Mouse (Mus musculus): ENCODE measurements around the gene Kcnj3. TPM values are rescaled to one million over a fixed set of nuclear protein-coding genes. Genes with fewer than 3 reads are reported as not detected.
"Not testable (repeated sequence)": the region's sequence is repeated elsewhere in the genome, so short reads cannot be mapped to it uniquely, and the experiment has no call there.

The Kcnj3 gene
- polyA plus RNA-seq, 1 experiment: 0.31 TPM

DNA sequence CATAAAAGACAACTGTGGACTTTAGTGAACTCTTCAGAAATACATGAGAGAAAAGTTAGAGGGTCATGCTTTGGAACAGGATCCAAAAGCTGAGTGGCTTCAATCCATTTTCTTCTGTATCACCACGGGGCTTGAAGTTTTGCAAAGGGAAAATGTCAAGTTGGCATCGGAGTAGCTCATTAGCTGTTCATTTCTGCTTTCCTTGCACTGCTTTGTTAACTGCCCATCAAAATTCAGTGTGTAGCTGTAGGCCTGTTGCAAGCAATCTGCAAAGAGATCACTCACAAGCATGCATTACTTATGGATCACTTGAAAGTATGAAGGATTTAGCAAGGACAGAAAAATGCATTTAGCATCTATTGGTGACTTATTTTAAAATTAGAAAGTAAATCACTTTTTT is 33.4 kb downstream of the Kcnj3 start:
- 74% methylated on average over 2 of the region's 2 CpGs for WGBS

DNA sequence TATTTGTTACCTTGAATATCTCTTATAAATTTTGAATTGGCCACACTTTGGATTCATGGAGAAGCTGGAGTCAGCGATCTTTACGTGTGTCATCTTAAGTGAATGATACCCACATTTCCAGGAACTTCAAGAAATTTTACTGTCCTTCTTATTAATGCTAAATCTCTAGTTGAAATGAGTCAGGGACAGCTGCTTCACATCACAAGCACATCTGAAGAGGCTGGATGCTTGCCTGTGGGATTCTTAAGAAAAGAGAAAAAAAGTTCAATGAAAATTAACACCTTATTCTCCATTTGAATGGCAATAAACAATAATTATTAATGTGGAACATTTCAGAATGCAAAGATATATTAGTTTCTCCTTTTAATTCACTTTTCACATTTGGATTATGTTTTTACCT is 34.2 kb downstream of the Kcnj3 start:
- Histone ChIP-seq H3K4me1 (ENCODE audit: control insufficient read depth, insufficient read depth, low read length) (no peaks in the 10 kb centered on the region), H3K36me3 (ENCODE audit: control insufficient read depth, insufficient read depth, low read length) (no peaks in the 10 kb centered on the region), H3K27ac (ENCODE audit: insufficient read depth, low read depth, low read length) (no peak overlapping the region), H3K27me3 (replicated peaks; ENCODE audit: control insufficient read depth, insufficient read depth, low read length) (no peaks in the 10 kb centered on the region), H3K4me3 (ENCODE audit: insufficient read depth, low read depth, low read length) (no peak overlapping the region)
- 83% methylated on average over 2 of the region's 2 CpGs for WGBS
- TF ChIP-seq CTCF (conservative IDR thresholded peaks at IDR 0.05; ENCODE audit: insufficient read depth, insufficient read length, low read depth, low read length) (no peak), POLR2A (IDR thresholded peaks at IDR 0.05; ENCODE audit: low read depth, low read length) (no peak)
- no peak for DNase-seq

More for the DNA sequence above, 33.4 kb downstream of the Kcnj3 start:
- H3K4me1 ChIP-seq (ENCODE audit: control insufficient read depth, insufficient read depth, low read length): no peaks in the 10 kb centered on the region
- DNase-seq: no peak
- no peak for TF ChIP-seq POLR2A (IDR thresholded peaks at IDR 0.05; ENCODE audit: low read depth, low read length)
- no peak for TF ChIP-seq CTCF (conservative IDR thresholded peaks at IDR 0.05; ENCODE audit: insufficient read depth, insufficient read length, low read depth, low read length)
- H3K27ac ChIP-seq (ENCODE audit: insufficient read depth, low read depth, low read length): no peak overlapping the region
- no peak overlapping the region for H3K4me3 ChIP-seq (ENCODE audit: insufficient read depth, low read depth, low read length)
- no peaks in the 10 kb centered on the region for H3K36me3 ChIP-seq (ENCODE audit: control insufficient read depth, insufficient read depth, low read length)
- H3K27me3 ChIP-seq (replicated peaks; ENCODE audit: control insufficient read depth, insufficient read depth, low read length): no peaks in the 10 kb centered on the region

- H3K27ac ChIP-seq (ENCODE audit: insufficient read depth, low read depth, low read length): no peak overlapping the region
- TF ChIP-seq POLR2A (IDR thresholded peaks at IDR 0.05; ENCODE audit: low read depth, low read length) (no peak), CTCF (conservative IDR thresholded peaks at IDR 0.05; ENCODE audit: insufficient read depth, insufficient read length, low read depth, low read length) (no peak)
Observed at GRCm38 (mm10) chr2:55479511-55479910, 43.7 kb downstream of the Kcnj3 start.

GRCm38 (mm10) chr2:55479933-55480601 is 44.3 kb downstream of the Kcnj3 start:
- H3K4me1 ChIP-seq (ENCODE audit: control insufficient read depth, insufficient read depth, low read length): no peaks in the 10 kb centered on the region
- 75% methylated on average over 4 of the region's 4 CpGs for WGBS
- no peak overlapping the region for H3K27ac ChIP-seq (ENCODE audit: insufficient read depth, low read depth, low read length)
- H3K4me3 ChIP-seq (ENCODE audit: insufficient read depth, low read depth, low read length): no peak overlapping the region
- H3K36me3 ChIP-seq (ENCODE audit: control insufficient read depth, insufficient read depth, low read length): no peaks in the 10 kb centered on the region
- TF ChIP-seq POLR2A (IDR thresholded peaks at IDR 0.05; ENCODE audit: low read depth, low read length) (no peak), CTCF (conservative IDR thresholded peaks at IDR 0.05; ENCODE audit: insufficient read depth, insufficient read length, low read depth, low read length) (no peak)
- no peaks in the 10 kb centered on the region for H3K27me3 ChIP-seq (replicated peaks; ENCODE audit: control insufficient read depth, insufficient read depth, low read length)
- no peak for DNase-seq

More at GRCm38 (mm10) chr2:55479511-55479910, 43.7 kb downstream of the Kcnj3 start:
- 73% methylated on average over 4 of the region's 4 CpGs for WGBS
- Histone ChIP-seq H3K27me3 (replicated peaks; ENCODE audit: control insufficient read depth, insufficient read depth, low read length) (no peaks in the 10 kb centered on the region), H3K4me1 (ENCODE audit: control insufficient read depth, insufficient read depth, low read length) (no peaks in the 10 kb centered on the region), H3K4me3 (ENCODE audit: insufficient read depth, low read depth, low read length) (no peak overlapping the region), H3K36me3 (ENCODE audit: control insufficient read depth, insufficient read depth, low read length) (no peaks in the 10 kb centered on the region)
- no peak for DNase-seq

DNA sequence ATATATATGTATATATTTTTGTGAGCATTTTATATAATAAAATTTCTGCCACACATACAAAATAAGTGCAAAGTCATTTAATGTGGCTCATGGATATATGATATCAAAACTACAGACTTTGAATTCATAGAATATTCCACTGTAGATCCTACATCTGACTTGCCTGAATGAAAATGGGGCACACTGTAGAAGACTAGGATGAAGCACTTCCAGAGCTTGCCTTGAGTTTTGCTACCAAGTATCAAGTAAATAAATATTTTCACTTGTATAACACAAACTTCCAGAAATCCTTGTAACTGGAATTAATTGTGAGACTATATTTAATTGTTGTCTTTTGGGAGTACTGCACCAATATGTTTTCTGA is 44.8 kb downstream of the Kcnj3 start:
- no peaks in the 10 kb centered on the region for H3K27me3 ChIP-seq (replicated peaks; ENCODE audit: control insufficient read depth, insufficient read depth, low read length)
- TF ChIP-seq POLR2A (IDR thresholded peaks at IDR 0.05; ENCODE audit: low read depth, low read length): no peak
- no peaks in the 10 kb centered on the region for H3K36me3 ChIP-seq (ENCODE audit: control insufficient read depth, insufficient read depth, low read length)
- H3K4me1 ChIP-seq (ENCODE audit: control insufficient read depth, insufficient read depth, low read length): no peaks in the 10 kb centered on the region
- no peak overlapping the region for H3K27ac ChIP-seq (ENCODE audit: insufficient read depth, low read depth, low read length)
- H3K4me3 ChIP-seq (ENCODE audit: insufficient read depth, low read depth, low read length): no peak overlapping the region
- no peak for DNase-seq

DNA sequence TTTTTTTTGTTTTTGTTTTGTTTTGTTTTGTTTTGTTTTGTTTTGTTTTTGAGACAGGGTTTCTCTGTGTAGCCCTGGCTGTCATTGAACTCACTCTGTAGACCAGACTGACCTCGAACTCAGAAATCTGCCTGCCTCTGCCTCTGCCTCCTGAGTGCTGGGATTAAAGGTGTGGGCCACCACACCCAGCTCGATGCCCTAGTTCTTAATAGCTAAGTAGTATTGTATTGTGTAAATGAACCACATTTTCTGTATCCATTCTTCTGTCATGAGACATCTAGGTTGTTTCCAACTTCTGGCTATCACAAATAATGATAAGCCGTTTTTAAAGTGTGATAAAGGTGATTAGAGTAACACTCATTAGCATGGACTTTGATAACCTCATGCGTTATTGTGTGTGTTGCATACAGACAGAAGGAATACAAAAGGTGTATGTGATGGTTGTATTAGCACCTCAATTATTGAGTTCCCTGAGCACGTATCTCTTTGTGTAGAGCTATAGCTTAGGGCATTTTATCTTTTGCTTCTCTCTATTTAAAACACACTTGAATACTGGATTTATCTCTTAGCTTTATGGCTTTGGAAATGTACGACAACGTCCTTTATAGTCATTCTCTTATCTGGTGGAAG is 49.8 kb downstream of the Kcnj3 start:
- not testable (repeated sequence) for H3K4me3 ChIP-seq (ENCODE audit: insufficient read depth, low read depth, low read length); H3K4me1 ChIP-seq (ENCODE audit: control insufficient read depth, insufficient read depth, low read length); DNase-seq; H3K27me3 ChIP-seq (replicated peaks; ENCODE audit: control insufficient read depth, insufficient read depth, low read length); H3K36me3 ChIP-seq (ENCODE audit: control insufficient read depth, insufficient read depth, low read length); H3K27ac ChIP-seq (ENCODE audit: insufficient read depth, low read depth, low read length)
- 86% methylated on average over 7 of the region's 7 CpGs for WGBS

DNA sequence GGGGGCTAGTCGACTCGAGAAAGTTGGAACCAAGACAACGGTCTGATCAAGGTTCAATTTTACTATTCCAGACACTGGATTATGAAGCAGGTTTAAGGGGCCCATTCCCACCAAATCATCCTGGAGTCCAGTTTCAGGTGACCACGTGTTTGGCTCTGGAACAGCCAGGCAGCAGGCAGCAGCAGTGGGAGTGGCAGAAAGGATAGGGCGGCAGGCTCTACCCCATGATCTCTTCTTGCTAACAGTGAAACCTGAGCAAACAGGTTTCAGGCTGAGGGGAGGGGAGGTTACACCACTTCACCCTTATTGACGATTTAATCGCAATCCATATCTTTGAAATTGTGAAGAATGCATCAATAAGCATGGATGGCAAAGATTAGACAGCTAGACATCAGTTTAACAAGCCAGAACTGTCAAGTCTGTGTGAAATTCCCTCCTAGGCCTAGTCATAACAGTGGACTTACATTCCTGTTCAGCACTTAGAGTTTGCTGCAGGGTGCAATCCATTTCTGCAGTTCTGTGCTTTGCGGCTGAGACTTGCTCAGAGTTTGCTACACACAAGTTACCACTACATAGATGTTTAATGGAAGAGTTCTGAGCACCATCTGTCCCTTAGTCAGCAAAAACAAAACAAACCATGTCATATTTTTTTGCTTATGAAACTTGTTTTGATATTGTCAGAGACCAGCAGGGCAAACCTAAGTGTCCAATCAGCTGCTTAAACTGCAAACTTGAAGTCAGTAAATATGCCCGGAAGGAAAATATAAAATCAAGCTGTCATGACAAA is 67.8 kb downstream of the Kcnj3 start:
- H3K36me3 ChIP-seq (ENCODE audit: control insufficient read depth, insufficient read depth, low read length): no peaks in the 10 kb centered on the region
- TF ChIP-seq CTCF (conservative IDR thresholded peaks at IDR 0.05; ENCODE audit: insufficient read depth, insufficient read length, low read depth, low read length) (no peak), POLR2A (IDR thresholded peaks at IDR 0.05; ENCODE audit: low read depth, low read length) (no peak)
- no peak overlapping the region for H3K27ac ChIP-seq (ENCODE audit: insufficient read depth, low read depth, low read length)
- no peaks in the 10 kb centered on the region for H3K4me1 ChIP-seq (ENCODE audit: control insufficient read depth, insufficient read depth, low read length)
- 54% methylated on average over 9 of the region's 9 CpGs for WGBS
- H3K27me3 ChIP-seq (replicated peaks; ENCODE audit: control insufficient read depth, insufficient read depth, low read length): no peaks in the 10 kb centered on the region
- DNase-seq: no peak
- no peak overlapping the region for H3K4me3 ChIP-seq (ENCODE audit: insufficient read depth, low read depth, low read length)

All from kidney, adult 2 months (tissue).